Mouse (Mus musculus) MEL (cell line): Measurements from ENCODE around the gene Syt9. TPM values are rescaled to one million over a fixed set of nuclear protein-coding genes. Genes with fewer than 3 reads are reported as not detected.

Experiments
- DNase-seq: peaks from one replicate; pipeline ENCODE4 v3.0.0; 2011; ENCODE audit warnings: low read depth, low spot score
- H3K27ac ChIP-seq: 2 replicates; pipeline ENCODE4 v1.5.1; 2012; ENCODE audit warnings: low read depth, mild to moderate bottlenecking, control low read depth, low read length, moderate library complexity; ENCODE audit not compliant: control insufficient read depth
- H3K27me3 ChIP-seq, 2 experiments: fragments of 150-350 bp in 1 of 2; sonication (generic) in 1 of 2; 2 replicates each; pipeline ENCODE4 v1.6.1; 2012; ENCODE audit warnings: low read length in 2 of 2, mild to moderate bottlenecking in 2 of 2, improper control_type of control experiment in 1 of 2, moderate library complexity in 1 of 2; ENCODE audit not compliant: insufficient read depth in 2 of 2, control insufficient read depth in 1 of 2
- H3K36me3 ChIP-seq, 2 experiments: 2 replicates each; pipeline ENCODE4 v1.6.1; 2012 to 2014; ENCODE audit warnings: low read length in 2 of 2, improper control_type of control experiment in 1 of 2, inconsistent platforms in 1 of 2, mild to moderate bottlenecking in 1 of 2; ENCODE audit not compliant: insufficient read depth in 2 of 2, control insufficient read depth in 1 of 2
- H3K4me1 ChIP-seq, 2 experiments: fragments of 150-350 bp in 1 of 2; sonication (generic) in 1 of 2; 2 replicates each; pipeline ENCODE4 v1.6.1; 2012; ENCODE audit warnings: low read length in 2 of 2, improper control_type of control experiment in 1 of 2, mild to moderate bottlenecking in 1 of 2; ENCODE audit not compliant: insufficient read depth in 2 of 2, control insufficient read depth in 1 of 2
- H3K4me3 ChIP-seq, 2 experiments: fragments of 150-350 bp in 1 of 2; sonication (generic) in 1 of 2; 2 replicates each; pipeline ENCODE4 v1.5.1; 2012; ENCODE audit warnings: low read depth in 2 of 2, low read length in 2 of 2, mild to moderate bottlenecking in 2 of 2, moderate library complexity in 2 of 2, control low read depth in 1 of 2, improper control_type of control experiment in 1 of 2; ENCODE audit not compliant: control insufficient read depth in 1 of 2, insufficient read depth in 1 of 2
- H3K79me2 ChIP-seq: 2 replicates; pipeline ENCODE4 v1.6.1; 2012; ENCODE audit warnings: mild to moderate bottlenecking, low read length, moderate library complexity; ENCODE audit not compliant: control insufficient read depth, poor library complexity, insufficient read depth
- H3K9ac ChIP-seq: 2 replicates; pipeline ENCODE4 v1.6.1; 2012; ENCODE audit warnings: low read depth, mild to moderate bottlenecking, control low read depth, low read length, moderate library complexity; ENCODE audit not compliant: control insufficient read depth, poor library complexity, severe bottlenecking
- H3K9me3 ChIP-seq: fragments of 150-350 bp; sonication (generic); replicated peaks from 2 replicates; pipeline ENCODE4 v1.6.1; 2012; ENCODE audit warnings: mild to moderate bottlenecking, low read length, improper control_type of control experiment, moderate library complexity; ENCODE audit not compliant: insufficient read depth
- BHLHE40 ChIP-seq: IDR thresholded peaks from 2 replicates; pipeline ENCODE4 v1.6.1; 2012; ENCODE audit warnings: low read depth, mild to moderate bottlenecking, inconsistent platforms, low read length, improper control_type of control experiment, borderline replicate concordance
- CHD2 ChIP-seq: IDR thresholded peaks from 2 replicates; pipeline ENCODE4 v1.6.1; 2011; ENCODE audit warnings: low read length, improper control_type of control experiment
- ELF1 ChIP-seq: IDR thresholded peaks from 2 replicates; pipeline ENCODE4 v1.6.1; 2014; ENCODE audit warnings: low read depth, mild to moderate bottlenecking, inconsistent platforms, low read length, improper control_type of control experiment, moderate library complexity
- ETS1 ChIP-seq: IDR thresholded peaks from 2 replicates; pipeline ENCODE4 v1.6.1; 2012; ENCODE audit warnings: low read depth, mild to moderate bottlenecking, inconsistent platforms, low read length, improper control_type of control experiment, moderate library complexity
- GATA1 ChIP-seq: IDR thresholded peaks from 2 replicates; pipeline ENCODE4 v1.6.1; 2011; ENCODE audit warnings: low read depth, low read length, improper control_type of control experiment
- MAFK ChIP-seq: IDR thresholded peaks from 2 replicates; pipeline ENCODE4 v1.6.1; 2011; ENCODE audit warnings: low read depth, mild to moderate bottlenecking, low read length, improper control_type of control experiment, borderline replicate concordance
- MAX ChIP-seq: IDR thresholded peaks from 2 replicates; pipeline ENCODE4 v1.6.1; 2011; ENCODE audit warnings: low read length, improper control_type of control experiment
- MAZ ChIP-seq: IDR thresholded peaks from 2 replicates; pipeline ENCODE4 v1.6.1; 2012; ENCODE audit warnings: low read depth, mild to moderate bottlenecking, inconsistent platforms, low read length, improper control_type of control experiment
- MEF2A ChIP-seq: IDR thresholded peaks from 2 replicates; pipeline ENCODE4 v1.6.1; 2014; ENCODE audit warnings: low read depth, mild to moderate bottlenecking, inconsistent platforms, low read length, improper control_type of control experiment; ENCODE audit not compliant: poor library complexity, insufficient replicate concordance, severe bottlenecking; ENCODE audit errors: extremely low read depth
- MXI1 ChIP-seq: IDR thresholded peaks from 2 replicates; pipeline ENCODE4 v1.6.1; 2011; ENCODE audit warnings: mild to moderate bottlenecking, low read depth, low read length, improper control_type of control experiment
- MYB ChIP-seq: IDR thresholded peaks from 2 replicates; pipeline ENCODE4 v1.6.1; 2011; ENCODE audit warnings: mild to moderate bottlenecking, low read depth, low read length, improper control_type of control experiment
- POLR2AphosphoS2 ChIP-seq: IDR thresholded peaks from 2 replicates; pipeline ENCODE4 v1.6.1; 2011; ENCODE audit warnings: low read length, improper control_type of control experiment
- POLR2AphosphoS5 ChIP-seq: IDR thresholded peaks from 2 replicates; pipeline ENCODE4 v1.6.1; 2012; ENCODE audit warnings: low read depth, borderline replicate concordance, mild to moderate bottlenecking, inconsistent platforms, low read length, moderate library complexity, mixed read lengths
- RCOR1 ChIP-seq: IDR thresholded peaks from 2 replicates; pipeline ENCODE4 v1.6.1; 2012; ENCODE audit warnings: low read depth, mild to moderate bottlenecking, inconsistent platforms, low read length, improper control_type of control experiment
- TAL1 ChIP-seq: IDR thresholded peaks from 2 replicates; pipeline ENCODE4 v1.6.1; 2012; ENCODE audit warnings: mild to moderate bottlenecking, inconsistent platforms, low read length, moderate library complexity, mixed read lengths
- TBP ChIP-seq: IDR thresholded peaks from 2 replicates; pipeline ENCODE4 v1.8.0; 2011; ENCODE audit warnings: low read depth, low read length, improper control_type of control experiment
- TCF12 ChIP-seq: IDR thresholded peaks from 2 replicates; pipeline ENCODE4 v1.6.1; 2014; ENCODE audit warnings: low read depth, mild to moderate bottlenecking, inconsistent platforms, low read length, improper control_type of control experiment, moderate library complexity
- UBTF ChIP-seq: IDR thresholded peaks from 2 replicates; pipeline ENCODE4 v1.6.1; 2012; ENCODE audit warnings: low read depth, mild to moderate bottlenecking, inconsistent platforms, low read length, improper control_type of control experiment, moderate library complexity, borderline replicate concordance; ENCODE audit not compliant: insufficient read depth
- USF1 ChIP-seq: IDR thresholded peaks from 2 replicates; pipeline ENCODE4 v1.6.1; 2014; ENCODE audit warnings: low read depth, mild to moderate bottlenecking, inconsistent platforms, low read length, improper control_type of control experiment, moderate library complexity
- USF2 ChIP-seq, 2 experiments: IDR thresholded peaks; 2 replicates each; pipeline ENCODE4 v1.6.1; 2011 to 2012; ENCODE audit warnings: improper control_type of control experiment in 2 of 2, low read length in 2 of 2, borderline replicate concordance in 1 of 2, inconsistent platforms in 1 of 2, low read depth in 1 of 2, mild to moderate bottlenecking in 1 of 2; ENCODE audit not compliant: insufficient read depth in 1 of 2
- ZNF384 ChIP-seq: IDR thresholded peaks from 2 replicates; pipeline ENCODE4 v1.6.1; 2012; ENCODE audit warnings: low read depth, mild to moderate bottlenecking, inconsistent platforms, low read length, improper control_type of control experiment
- polyA plus RNA-seq, 2 experiments: library from polyadenylated mRNA; stranded (reverse) in 1 of 2; unstranded in 1 of 2; fragments of >175 nt in 1 of 2; fragments of >200 nt in 1 of 2; gene quantifications; 2 replicates each; pipeline versions ENCODE4 v1.2.1 to v1.2.4; 2012; ENCODE audit warnings: low replicate concordance in 2 of 2, low read depth in 1 of 2; ENCODE audit not compliant: insufficient read length in 2 of 2, insufficient read depth in 1 of 2, missing spikeins in 1 of 2
- total RNA-seq: library from RNA; depleted of rRNA; stranded (reverse); fragments of 300-350 nt; gene quantifications from 2 replicates; pipeline ENCODE4 v1.2.3, GENCODE M21; 2012

The Syt9 gene
- total and polyA plus RNA-seq, 3 experiments, result not detected

DNA sequence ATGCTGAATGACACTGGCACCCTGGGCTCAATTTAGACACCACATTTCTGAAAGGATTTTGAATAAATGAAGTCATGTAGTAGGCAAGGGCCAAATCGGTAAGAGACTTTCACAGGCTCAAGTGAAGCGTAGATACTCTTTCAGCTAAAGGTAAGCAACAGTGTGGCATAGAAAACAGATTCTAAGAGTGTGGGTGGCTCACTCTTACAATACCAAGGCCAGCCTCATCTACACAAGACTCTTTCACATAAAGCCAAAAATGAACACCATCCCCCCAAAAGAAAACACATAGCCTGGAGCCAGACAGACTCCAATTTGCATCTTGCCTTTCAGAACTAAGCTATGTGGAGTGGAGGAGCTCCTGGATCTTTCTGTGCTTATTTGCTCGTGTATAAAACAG lies 7.9 kb upstream of the Syt9 start:
- no peak for DNase-seq
- Histone ChIP-seq H3K9me3 (no peaks in the 10 kb centered on the region), H3K27ac (no peak overlapping the region), H3K36me3 (no peaks in the 10 kb centered on the region), H3K27me3 (no peaks in the 10 kb centered on the region), H3K4me3 (no peak overlapping the region), H3K4me1 (no peaks in the 10 kb centered on the region), H3K79me2 (no peaks in the 10 kb centered on the region), H3K9ac (no peak overlapping the region)
- TF ChIP-seq POLR2AphosphoS2, result no peak
- no peak for TF ChIP-seq TCF12
- no peak for TF ChIP-seq TAL1
- TF ChIP-seq TBP, result no peak

GRCm38 (mm10) chr7:107371126-107371920 lies 795 bp downstream of the Syt9 start:
- no peak for DNase-seq
- Histone ChIP-seq H3K79me2 (no peaks in the 10 kb centered on the region), H3K27ac (no peak overlapping the region), H3K4me3 (no peak overlapping the region), H3K27me3 (no peaks in the 10 kb centered on the region), H3K9ac (no peak overlapping the region), H3K36me3 (no peaks in the 10 kb centered on the region), H3K9me3 (no peaks in the 10 kb centered on the region), H3K4me1 (no peaks in the 10 kb centered on the region)
- TF ChIP-seq GATA1 (no peak), USF1 (no peak), MEF2A (no peak)

DNA sequence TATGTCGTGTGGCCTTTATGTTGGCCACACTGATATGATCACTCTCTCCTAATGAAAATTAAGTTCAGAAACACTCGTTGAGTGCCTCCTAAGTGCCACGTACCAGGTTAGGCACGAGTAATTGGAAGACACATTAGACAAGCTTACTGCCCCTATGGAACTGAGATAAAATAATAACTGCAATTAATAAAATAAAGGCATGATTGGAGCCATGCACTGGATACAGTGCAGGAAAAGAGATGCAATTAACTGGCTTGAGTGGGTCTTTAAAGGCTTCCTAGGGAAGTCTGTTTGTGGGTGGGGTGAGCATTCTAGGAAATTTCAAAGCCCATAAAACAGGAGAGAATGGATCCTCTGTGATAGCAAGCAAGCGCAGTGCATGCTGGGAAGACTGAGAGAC lies 10.0 kb downstream of the Syt9 start:
- no peak overlapping the region for H3K4me3 ChIP-seq
- H3K4me1 ChIP-seq, result no peaks in the 10 kb centered on the region
- H3K27me3 ChIP-seq, result no peaks in the 10 kb centered on the region
- no peak overlapping the region for H3K27ac ChIP-seq
- no peaks in the 10 kb centered on the region for H3K9me3 ChIP-seq
- no peak for DNase-seq
- H3K36me3 ChIP-seq, result no peaks in the 10 kb centered on the region
- TF ChIP-seq ETS1, result no peak
- TF ChIP-seq UBTF, result no peak
- no peak for TF ChIP-seq GATA1
- no peak for TF ChIP-seq ZNF384
- TF ChIP-seq RCOR1, result no peak
- no peak for TF ChIP-seq MAZ
- TF ChIP-seq MAFK, result no peak
- TF ChIP-seq USF2 (IDR thresholded peaks at IDR 0.05; ENCODE audit: borderline replicate concordance in 1 of 2, insufficient read depth in 1 of 2, low read depth in 1 of 2, low read length in 2 of 2), result no peak
- TF ChIP-seq BHLHE40, result no peak
- no peak for TF ChIP-seq MYB
- TF ChIP-seq MXI1, result no peak
- TF ChIP-seq POLR2AphosphoS5, result no peak
- TF ChIP-seq MAX, result no peak
- TF ChIP-seq USF1, result no peak
- TF ChIP-seq CHD2, result no peak
- TF ChIP-seq ELF1, result no peak
- TF ChIP-seq, all 39 proteins: peak for 0
- Histone ChIP-seq H3K9ac (no peak overlapping the region), H3K79me2 (no peaks in the 10 kb centered on the region)
